Mouse (Mus musculus) olfactory bulb, adult 2 months (tissue): ENCODE data around the gene Mroh9.

Experiments
- CTCF ChIP-seq: fragments of 200-500 bp; IDR thresholded peaks from 2 replicates; pipeline ENCODE4 v1.5.1; 2012; ENCODE audit warnings: low read depth, mild to moderate bottlenecking, low read length, moderate library complexity; ENCODE audit not compliant: insufficient read depth
- POLR2A ChIP-seq: fragments of 200-500 bp; IDR thresholded peaks from 2 replicates; pipeline ENCODE4 v1.6.1; 2012; ENCODE audit warnings: mild to moderate bottlenecking, low read depth, low read length, moderate library complexity; ENCODE audit not compliant: insufficient read depth

GRCm38 (mm10) chr1:163091438-163092155 lies 6.1 kb upstream of the Mroh9 start:
- no peak for TF ChIP-seq CTCF
- no peak for TF ChIP-seq POLR2A
